Mouse (Mus musculus): Measurements from ENCODE around the gene Sypl2. TPM values are rescaled to one million over a fixed set of nuclear protein-coding genes. Genes with fewer than 3 reads are reported as not detected.
A peak's percentile ranks its signal among the peaks of the same experiment; 100 is the strongest.

The Sypl2 gene
- total and polyA plus RNA-seq, 3 experiments = not detected

DNA sequence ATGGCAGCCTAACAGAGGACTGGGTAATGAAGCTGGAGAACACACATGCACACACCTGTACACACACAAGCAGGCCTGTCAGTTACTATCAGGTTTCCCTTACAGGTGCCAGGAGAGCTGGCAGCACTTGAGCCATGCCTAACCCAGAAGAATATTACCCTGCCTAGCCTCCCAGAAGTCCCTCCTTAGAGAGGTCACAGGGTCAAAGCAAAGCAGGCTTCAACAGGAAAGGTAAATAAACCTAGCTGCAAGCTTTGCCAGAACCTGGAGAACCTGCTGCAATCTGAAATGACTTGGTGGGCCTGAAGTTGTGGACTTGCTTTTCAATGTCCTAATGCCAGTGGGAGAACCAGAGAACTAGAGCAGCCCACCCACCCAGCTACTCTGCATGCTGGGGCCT is 23.9 kb downstream of the Sypl2 start:
- no peak overlapping the region for H3K4me3 ChIP-seq (ENCODE audit: control insufficient read depth in 1 of 2, insufficient read depth in 1 of 2, low read depth in 2 of 2, low read length in 2 of 2)
- no peak overlapping the region for H3K27ac ChIP-seq (ENCODE audit: control insufficient read depth, low read depth, low read length)
- peaks cover 0 to 6% of the 10 kb centered on the region in 2 experiments; a peak in 1 of 4 replicates for H3K4me1 ChIP-seq (ENCODE audit: control insufficient read depth in 1 of 2, insufficient read depth in 2 of 2, low read length in 2 of 2)
- no peak for DNase-seq (ENCODE audit: low read depth, low spot score)
- H3K9ac ChIP-seq (ENCODE audit: control insufficient read depth, low read depth, low read length, poor library complexity, severe bottlenecking) = no peak overlapping the region
- no peak for TF ChIP-seq NELFE (IDR thresholded peaks at IDR 0.05; ENCODE audit: low read depth, low read length)
- TF ChIP-seq RAD21 (IDR thresholded peaks at IDR 0.05; ENCODE audit: low read depth, low read length) = no peak
- no peak for TF ChIP-seq MYC (IDR thresholded peaks at IDR 0.05; ENCODE audit: low read depth, low read length)
- no peak for TF ChIP-seq MAFK (IDR thresholded peaks at IDR 0.05; ENCODE audit: borderline replicate concordance, low read depth, low read length)
- TF ChIP-seq ETS1 (IDR thresholded peaks at IDR 0.05; ENCODE audit: low read depth, low read length) = no peak
- TF ChIP-seq GATA1 (IDR thresholded peaks at IDR 0.05; ENCODE audit: low read depth, low read length) = no peak
- no peak for TF ChIP-seq TBP (IDR thresholded peaks at IDR 0.05; ENCODE audit: low read depth, low read length)
- no peak for TF ChIP-seq GABPA (IDR thresholded peaks at IDR 0.05; ENCODE audit: low read depth, low read length)
- TF ChIP-seq MYB (IDR thresholded peaks at IDR 0.05; ENCODE audit: low read depth, low read length) = no peak
- no peaks in the 10 kb centered on the region for H3K27me3 ChIP-seq (ENCODE audit: control insufficient read depth in 1 of 2, insufficient read depth in 2 of 2, low read length in 2 of 2)
- H3K36me3 ChIP-seq (ENCODE audit: control insufficient read depth in 1 of 2, insufficient read depth in 2 of 2, low read length in 2 of 2) = peaks cover 0 to 5% of the 10 kb centered on the region in 2 experiments; a peak in 2 of 4 replicates
- H3K79me2 ChIP-seq (ENCODE audit: control insufficient read depth, insufficient read depth, low read length, poor library complexity) = no peaks in the 10 kb centered on the region; the same call in 1 of the 2 replicates
- H3K9me3 ChIP-seq (replicated peaks; ENCODE audit: insufficient read depth, low read length) = no peaks in the 10 kb centered on the region

DNA sequence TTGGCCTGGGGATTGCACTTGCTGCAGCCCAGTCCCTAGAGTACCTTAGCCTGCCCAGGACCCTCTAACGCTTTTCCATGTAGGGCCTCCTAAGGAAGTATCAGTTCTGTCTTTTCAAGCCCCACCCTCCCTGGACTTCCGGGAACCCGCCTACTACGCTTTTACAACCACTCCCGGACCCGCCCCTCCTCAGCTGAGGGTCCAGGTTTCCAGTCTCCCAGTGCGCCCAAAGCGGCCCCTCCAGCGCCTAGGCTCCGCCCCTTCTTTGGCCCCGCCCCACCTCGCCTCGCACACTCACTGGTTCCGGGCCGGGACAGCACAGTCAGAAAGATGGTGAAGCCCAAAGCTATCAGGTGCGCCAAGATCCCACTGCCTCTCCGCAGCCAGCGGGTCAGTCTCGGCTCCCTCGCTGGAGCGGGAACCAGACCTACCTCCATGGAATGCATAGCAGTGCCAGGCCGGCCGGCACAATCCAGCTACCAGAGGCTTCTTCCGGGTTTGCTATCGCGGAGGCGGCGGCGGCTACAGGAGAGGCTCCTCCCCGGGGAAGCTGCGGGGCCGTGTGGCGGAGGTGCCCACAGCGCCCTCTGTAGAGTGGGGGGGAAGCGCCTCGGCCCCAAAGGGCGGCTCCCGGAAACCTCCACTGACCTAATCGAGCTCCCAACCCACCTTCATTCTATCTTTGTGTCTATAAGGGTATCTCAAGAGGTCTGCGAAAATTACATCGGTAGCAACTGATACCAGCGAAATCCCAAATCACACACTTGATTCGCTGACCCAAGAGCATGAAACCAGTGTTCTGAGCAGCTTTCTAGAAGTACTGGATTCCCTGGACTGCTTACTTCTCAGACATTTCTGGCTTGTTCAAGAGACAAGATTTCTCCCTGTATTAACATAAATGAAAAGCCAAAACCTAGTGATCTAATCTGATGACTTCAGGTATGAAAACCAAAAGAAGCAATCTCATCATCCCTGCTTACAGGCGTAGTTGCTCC is 25.8 kb downstream of the Sypl2 start, which contains the start of gene Cyb561d1:
Gene Cyb561d1, minus strand, starts transcription at position 884 of the 995 bp plus-strand sequence.
- Histone ChIP-seq H3K9ac (ENCODE audit: control insufficient read depth, low read depth, low read length, poor library complexity, severe bottlenecking) (peak within 1 kb of the TSS; percentile 95), H3K4me1 (ENCODE audit: control insufficient read depth in 1 of 2, insufficient read depth in 2 of 2, low read length in 2 of 2) (peaks cover 0 to 6% of the 10 kb centered on the region in 2 experiments; a peak in 1 of 4 replicates), H3K36me3 (ENCODE audit: control insufficient read depth in 1 of 2, insufficient read depth in 2 of 2, low read length in 2 of 2) (peaks cover 0 to 5% of the 10 kb centered on the region in 2 experiments; a peak in 2 of 4 replicates), H3K79me2 (ENCODE audit: control insufficient read depth, insufficient read depth, low read length, poor library complexity) (no peaks in the 10 kb centered on the region; the same call in 1 of the 2 replicates), H3K27me3 (ENCODE audit: control insufficient read depth in 1 of 2, insufficient read depth in 2 of 2, low read length in 2 of 2) (no peaks in the 10 kb centered on the region), H3K27ac (ENCODE audit: control insufficient read depth, low read depth, low read length) (peak within 1 kb of the TSS; percentile 90), H3K4me3 (ENCODE audit: control insufficient read depth in 1 of 2, insufficient read depth in 1 of 2, low read depth in 2 of 2, low read length in 2 of 2) (peak within 1 kb of the TSS; percentile 79 to 97), H3K9me3 (replicated peaks; ENCODE audit: insufficient read depth, low read length) (no peaks in the 10 kb centered on the region)
- peak; percentile 97 for DNase-seq (ENCODE audit: low read depth, low spot score)
- TF ChIP-seq USF1 (IDR thresholded peaks at IDR 0.05; ENCODE audit: low read depth, low read length) (no peak), EP300 (IDR thresholded peaks at IDR 0.05; ENCODE audit: low read depth in 1 of 2, low read length in 2 of 2) (no peak), CTCF (IDR thresholded peaks at IDR 0.05 in 2 of 3, conservative IDR thresholded peaks at IDR 0.05 in 1 of 3; ENCODE audit: control insufficient read depth in 1 of 3, insufficient read depth in 1 of 3, low read depth in 2 of 3, low read length in 3 of 3, poor library complexity in 1 of 3, severe bottlenecking in 1 of 3) (peak; percentile 46 to 87 (median 73); a peak in 5 of 6 replicates), ZMIZ1 (IDR thresholded peaks at IDR 0.05; ENCODE audit: low read depth, low read length) (peak; percentile 92), ELF1 (IDR thresholded peaks at IDR 0.05; ENCODE audit: low read depth, low read length) (peak; percentile 91), SIN3A (IDR thresholded peaks at IDR 0.05; ENCODE audit: low read length) (peak; percentile 58), ETS1 (IDR thresholded peaks at IDR 0.05; ENCODE audit: low read depth, low read length) (peak; percentile 39; the same call in 1 of the 2 replicates), POLR2AphosphoS2 (IDR thresholded peaks at IDR 0.05; ENCODE audit: low read length) (peak; percentile 56; the same call in 1 of the 2 replicates), MYC (IDR thresholded peaks at IDR 0.05; ENCODE audit: low read depth, low read length) (0 out of 2 replicates have a peak, but pooled peaks have one; percentile 30), MAFK (IDR thresholded peaks at IDR 0.05; ENCODE audit: borderline replicate concordance, low read depth, low read length) (no peak), TCF12 (IDR thresholded peaks at IDR 0.05; ENCODE audit: low read depth, low read length) (0 out of 2 replicates have a peak, but pooled peaks have one; percentile 21), USF2 (IDR thresholded peaks at IDR 0.05; ENCODE audit: borderline replicate concordance in 1 of 2, insufficient read depth in 1 of 2, low read depth in 1 of 2, low read length in 2 of 2) (no peak), BHLHE40 (IDR thresholded peaks at IDR 0.05; ENCODE audit: borderline replicate concordance, low read depth, low read length) (no peak), MXI1 (IDR thresholded peaks at IDR 0.05; ENCODE audit: low read depth, low read length) (peak; percentile 71), POLR2A (IDR thresholded peaks at IDR 0.05; ENCODE audit: control insufficient read depth in 1 of 2, insufficient read depth in 1 of 2, low read depth in 1 of 2, low read length in 2 of 2, poor library complexity in 1 of 2) (peak; percentile 82 to 86; a peak in 3 of 4 replicates), NELFE (IDR thresholded peaks at IDR 0.05; ENCODE audit: low read depth, low read length) (peak; percentile 52; the same call in 1 of the 2 replicates), SMC3 (IDR thresholded peaks at IDR 0.05; ENCODE audit: low read depth, low read length) (no peak), RCOR1 (IDR thresholded peaks at IDR 0.05; ENCODE audit: low read depth, low read length) (no peak; the same call in 1 of the 2 replicates), TAL1 (IDR thresholded peaks at IDR 0.05; ENCODE audit: low read length) (no peak), ZNF384 (IDR thresholded peaks at IDR 0.05; ENCODE audit: low read depth, low read length) (no peak), JUND (IDR thresholded peaks at IDR 0.05; ENCODE audit: low read depth, low read length) (no peak), E2F4 (IDR thresholded peaks at IDR 0.05; ENCODE audit: borderline replicate concordance, low read depth, low read length) (no peak), NRF1 (IDR thresholded peaks at IDR 0.05; ENCODE audit: insufficient read depth, low read depth, low read length, poor library complexity, severe bottlenecking) (no peak)
